Mouse (Mus musculus) midbrain, postnatal 0 days (tissue): ENCODE data around the gene Art3. TPM values are rescaled to one million over a fixed set of nuclear protein-coding genes. Genes with fewer than 3 reads are reported as not detected.
A peak's percentile ranks its signal among the peaks of the same experiment; 100 is the strongest.

Experiments
- ATAC-seq: fragments of 200-750 bp; cut with Nextera tagmentation; 2 replicates; pipeline ENCODE4 v1.8.0; 2017; ENCODE audit warnings: moderate number of reproducible peaks, mild to moderate bottlenecking, moderate TSS enrichment, moderate library complexity; ENCODE audit not compliant: low FRiP score
- DNase-seq: peaks from one replicate; pipeline ENCODE4 v3.0.0-alpha.2; 2015; ENCODE audit warnings: low spot score
- H3K27ac ChIP-seq: fragments of 300-500 bp; sonication (generic); 2 replicates; pipeline ENCODE4 v1.5.1; 2014; ENCODE audit warnings: low read depth, mild to moderate bottlenecking, low read length, mixed read lengths
- H3K27me3 ChIP-seq: fragments of 300-500 bp; sonication (generic); 2 replicates; pipeline ENCODE4 v1.6.1; 2014; ENCODE audit warnings: low read length, control low read depth, mixed read lengths; ENCODE audit not compliant: insufficient read depth
- H3K36me3 ChIP-seq: fragments of 300-500 bp; sonication (generic); 2 replicates; pipeline ENCODE4 v1.6.1; 2014; ENCODE audit warnings: low read length, control low read depth, mixed read lengths; ENCODE audit not compliant: insufficient read depth
- H3K4me1 ChIP-seq: fragments of 300-500 bp; sonication (generic); 2 replicates; pipeline ENCODE4 v1.6.1; 2014; ENCODE audit warnings: mild to moderate bottlenecking, control low read depth, antibody characterized with exemption, low read length, mixed read lengths; ENCODE audit not compliant: insufficient read depth
- H3K4me2 ChIP-seq: fragments of 300-500 bp; sonication (generic); 2 replicates; pipeline ENCODE4 v1.6.1; 2014; ENCODE audit warnings: low read depth, mild to moderate bottlenecking, low read length, mixed read lengths; ENCODE audit not compliant: poor library complexity, severe bottlenecking
- H3K4me3 ChIP-seq: fragments of 300-500 bp; sonication (generic); 2 replicates; pipeline ENCODE4 v1.5.1; 2014; ENCODE audit warnings: low read depth, mild to moderate bottlenecking, low read length, moderate library complexity
- H3K9ac ChIP-seq: fragments of 300-500 bp; sonication (generic); replicated peaks from 2 replicates; pipeline ENCODE4 v1.6.1; 2014; ENCODE audit warnings: mild to moderate bottlenecking, low read length, moderate library complexity, mixed read lengths; ENCODE audit not compliant: poor library complexity, severe bottlenecking
- H3K9me3 ChIP-seq: fragments of 300-500 bp; sonication (generic); 2 replicates; pipeline ENCODE4 v1.6.1; 2016; ENCODE audit warnings: low read length, control low read depth
- CTCF ChIP-seq: IDR thresholded peaks from 2 replicates; pipeline ENCODE4 v1.5.1; 2016; ENCODE audit warnings: antibody characterized with exemption, mild to moderate bottlenecking
- WGBS: fragments of 180-500 bp; shearing (Covaris S2); extraction: QIAGEN DNeasy Blood & Tissue Kit; methylation state at CpG from one replicate; pipeline ENCODE4 v1.1.7; 2014; 5-methylcytosine and 5-hydroxymethylcytosine counted together
- polyA plus RNA-seq: library from polyadenylated mRNA; unstranded; fragments of >200 nt; fragmentation: Nextera tagmentation; extraction: Ambion mirVana; gene quantifications from 2 replicates; pipeline ENCODE4 v1.2.1, GENCODE M21; 2015
- total RNA-seq: library from RNA; depleted of rRNA; stranded (reverse); fragments of >200 nt; gene quantifications from 2 replicates; pipeline ENCODE4 v1.2.3, GENCODE M21; 2014

The Art3 gene
- total and polyA plus RNA-seq, 2 experiments from 2014 or later: 4.7 to 5.5 TPM

GRCm38 (mm10) chr5:92370392-92370791, 38.8 kb downstream of the Art3 start:
- no peak overlapping the region for H3K4me2 ChIP-seq
- no peak for ATAC-seq
- H3K9me3 ChIP-seq: no peaks in the 10 kb centered on the region
- WGBS: 80% methylated on average over 6 of the region's 6 CpGs
- H3K27me3 ChIP-seq: no peaks in the 10 kb centered on the region
- no peak for TF ChIP-seq CTCF
- no peaks in the 10 kb centered on the region for H3K36me3 ChIP-seq
- no peak overlapping the region for H3K4me3 ChIP-seq
- H3K27ac ChIP-seq: no peak overlapping the region
- DNase-seq: no peak
- no peaks in the 10 kb centered on the region for H3K4me1 ChIP-seq
- H3K9ac ChIP-seq: no peak overlapping the region

DNA sequence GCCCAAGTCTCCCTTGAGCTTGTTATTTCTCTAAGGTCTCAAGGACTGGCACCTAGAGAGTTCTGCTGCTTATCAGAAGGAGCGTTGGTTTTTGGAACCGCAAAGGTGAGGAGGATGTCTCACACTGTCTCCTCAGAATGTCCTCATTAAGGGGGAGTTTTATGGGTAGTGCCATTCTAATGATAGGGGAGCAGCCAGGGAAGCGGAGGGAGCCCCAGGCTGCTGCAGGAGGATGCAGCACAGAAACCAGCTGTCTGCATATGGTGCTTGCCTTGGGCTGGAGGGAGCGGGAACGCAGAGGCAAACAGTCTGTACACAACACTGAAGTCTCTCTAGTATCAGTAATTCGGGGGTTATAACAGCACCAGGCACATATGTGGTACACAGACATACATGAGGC, 39.3 kb downstream of the Art3 start:
- Histone ChIP-seq H3K36me3 (no peaks in the 10 kb centered on the region), H3K4me3 (no peak overlapping the region), H3K27me3 (no peaks in the 10 kb centered on the region), H3K9ac (no peak overlapping the region), H3K27ac (no peak overlapping the region), H3K4me2 (no peak overlapping the region), H3K4me1 (no peaks in the 10 kb centered on the region), H3K9me3 (no peaks in the 10 kb centered on the region)
- WGBS: 79% methylated on average over 6 of the region's 6 CpGs
- DNase-seq: no peak
- no peak for ATAC-seq
- TF ChIP-seq CTCF: no peak

DNA sequence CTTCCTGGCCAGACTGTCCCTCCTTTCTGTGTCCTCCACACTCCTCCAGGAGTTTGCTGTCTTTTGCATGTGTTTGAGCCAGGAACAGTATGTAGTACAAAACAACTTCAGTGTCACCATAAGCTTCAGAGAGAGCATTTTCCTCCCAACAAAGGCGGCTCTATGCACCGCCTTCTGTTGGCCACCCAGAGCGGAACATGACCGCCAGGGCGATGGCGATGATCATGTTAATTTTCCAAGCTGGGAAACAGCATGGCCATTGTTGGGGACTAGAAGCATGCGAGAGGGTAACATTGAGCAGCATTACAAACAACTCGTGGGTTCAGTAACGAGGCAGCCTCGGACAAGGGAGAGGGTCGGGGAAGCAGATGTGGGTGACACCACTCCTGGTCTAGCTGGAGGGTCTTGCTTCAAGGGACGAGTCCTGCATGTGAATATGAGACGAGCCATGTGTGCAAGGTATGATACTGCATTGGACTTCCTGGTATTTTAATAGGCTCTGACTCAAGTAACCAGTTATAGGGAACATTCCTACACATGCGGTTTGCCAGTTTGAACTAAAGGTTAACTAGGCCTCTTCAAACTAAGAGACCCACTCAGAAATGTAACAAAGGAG, 39.8 kb downstream of the Art3 start:
- no peak for TF ChIP-seq CTCF
- Histone ChIP-seq H3K4me2 (no peak overlapping the region), H3K36me3 (no peaks in the 10 kb centered on the region), H3K9me3 (no peaks in the 10 kb centered on the region), H3K27ac (no peak overlapping the region), H3K9ac (no peak overlapping the region), H3K4me3 (no peak overlapping the region), H3K4me1 (no peaks in the 10 kb centered on the region), H3K27me3 (no peaks in the 10 kb centered on the region)
- 63% methylated on average over 14 of the region's 14 CpGs for WGBS
- DNase-seq (peak; percentile 44), ATAC-seq (no peak)

GRCm38 (mm10) chr5:92372605-92373004, 41.0 kb downstream of the Art3 start:
- H3K4me1 ChIP-seq: no peaks in the 10 kb centered on the region
- H3K27me3 ChIP-seq: no peaks in the 10 kb centered on the region
- H3K4me2 ChIP-seq: no peak overlapping the region
- ATAC-seq (no peak), DNase-seq (no peak)
- H3K9ac ChIP-seq: no peak overlapping the region
- WGBS: 74% methylated on average over 2 of the region's 2 CpGs
- no peaks in the 10 kb centered on the region for H3K9me3 ChIP-seq
- no peaks in the 10 kb centered on the region for H3K36me3 ChIP-seq
- H3K27ac ChIP-seq: no peak overlapping the region
- no peak overlapping the region for H3K4me3 ChIP-seq
- no peak for TF ChIP-seq CTCF

- no peaks in the 10 kb centered on the region for H3K27me3 ChIP-seq
- H3K9ac ChIP-seq: no peak overlapping the region
- no peak overlapping the region for H3K4me2 ChIP-seq
- no peak overlapping the region for H3K27ac ChIP-seq
- ATAC-seq: no peak
- H3K4me3 ChIP-seq: no peak overlapping the region
- DNase-seq: no peak
- H3K9me3 ChIP-seq: no peaks in the 10 kb centered on the region
- 80% methylated on average over 6 of the region's 6 CpGs for WGBS
- no peak for TF ChIP-seq CTCF
- no peaks in the 10 kb centered on the region for H3K4me1 ChIP-seq
- no peaks in the 10 kb centered on the region for H3K36me3 ChIP-seq
Measured at GRCm38 (mm10) chr5:92374721-92375142, 43.1 kb downstream of the Art3 start.

- Histone ChIP-seq H3K4me1 (no peaks in the 10 kb centered on the region), H3K27me3 (no peaks in the 10 kb centered on the region), H3K4me3 (no peak overlapping the region), H3K4me2 (no peak overlapping the region), H3K9ac (no peak overlapping the region), H3K27ac (no peak overlapping the region), H3K9me3 (no peaks in the 10 kb centered on the region), H3K36me3 (no peaks in the 10 kb centered on the region)
- DNase-seq (no peak), ATAC-seq (no peak)
- WGBS: 89% methylated on average over 17 of the region's 17 CpGs
- TF ChIP-seq CTCF: no peak
Measured at GRCm38 (mm10) chr5:92375368-92375767, 43.7 kb downstream of the Art3 start.
